Mouse (Mus musculus): ENCODE results near the gene Ube2v1. TPM values are rescaled to one million over a fixed set of nuclear protein-coding genes. Genes with fewer than 3 reads are reported as not detected.

Gene Ube2v1
- total and polyA plus RNA-seq, 3 experiments, result 164 to 343 TPM; not detected in 1

DNA sequence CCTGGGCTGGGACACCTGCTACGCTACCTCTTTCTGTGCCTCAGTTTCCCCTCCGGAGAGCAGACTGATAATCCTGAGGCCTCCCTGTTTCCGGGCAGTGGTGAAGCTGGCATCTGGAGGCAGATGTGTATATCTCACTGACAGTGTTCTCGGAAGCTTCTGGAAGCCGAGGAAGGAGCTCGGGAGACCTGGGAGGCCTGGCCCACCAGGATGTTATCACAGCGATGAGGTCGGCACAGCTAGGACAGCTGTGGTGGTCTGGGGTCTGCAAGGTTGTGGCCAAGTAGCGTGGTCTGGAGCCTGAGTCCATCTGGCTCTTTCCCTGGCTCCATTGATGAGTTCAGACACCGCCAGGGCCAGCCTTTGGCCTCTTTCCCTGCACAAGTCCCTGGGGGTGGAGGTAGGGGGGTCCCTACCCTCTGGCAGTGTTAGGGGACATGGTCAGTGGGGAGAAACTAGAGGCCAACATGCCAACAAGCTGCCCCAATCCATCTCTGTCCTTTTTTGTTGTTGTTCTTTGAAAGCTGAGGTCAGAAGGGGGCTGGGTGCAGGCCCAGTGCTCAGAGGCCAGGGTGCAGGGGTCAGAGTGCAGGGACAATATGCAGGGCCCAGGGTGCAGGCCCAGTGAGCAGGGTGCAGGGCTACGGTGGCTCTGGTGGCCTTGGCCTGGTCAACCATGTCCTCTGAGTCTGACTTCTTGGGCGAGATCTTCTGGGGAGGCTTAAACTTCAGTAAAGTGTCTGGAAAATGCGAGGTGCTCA, 67.2 kb downstream of the Ube2v1 start:
- Histone ChIP-seq H3K4me1 (ENCODE audit: control insufficient read depth in 1 of 2, insufficient read depth in 2 of 2, low read length in 2 of 2) (no peaks in the 10 kb centered on the region), H3K79me2 (ENCODE audit: control insufficient read depth, insufficient read depth, low read length, poor library complexity) (no peaks in the 10 kb centered on the region), H3K36me3 (ENCODE audit: control insufficient read depth in 1 of 2, insufficient read depth in 2 of 2, low read length in 2 of 2) (no peaks in the 10 kb centered on the region), H3K4me3 (ENCODE audit: control insufficient read depth in 1 of 2, insufficient read depth in 1 of 2, low read depth in 2 of 2, low read length in 2 of 2) (no peak overlapping the region), H3K9ac (ENCODE audit: control insufficient read depth, low read depth, low read length, poor library complexity, severe bottlenecking) (no peak overlapping the region), H3K27me3 (ENCODE audit: control insufficient read depth in 1 of 2, insufficient read depth in 2 of 2, low read length in 2 of 2) (peaks cover 6 to 24% of the 10 kb centered on the region in 2 experiments), H3K27ac (ENCODE audit: control insufficient read depth, low read depth, low read length) (no peak overlapping the region), H3K9me3 (replicated peaks; ENCODE audit: insufficient read depth, low read length) (no peaks in the 10 kb centered on the region)
- TF ChIP-seq MYC (IDR thresholded peaks at IDR 0.05; ENCODE audit: low read depth, low read length) (no peak), HCFC1 (IDR thresholded peaks at IDR 0.05; ENCODE audit: low read depth, low read length) (no peak), BHLHE40 (IDR thresholded peaks at IDR 0.05; ENCODE audit: borderline replicate concordance, low read depth, low read length) (no peak), POLR2A (IDR thresholded peaks at IDR 0.05; ENCODE audit: control insufficient read depth in 1 of 2, insufficient read depth in 1 of 2, low read depth in 1 of 2, low read length in 2 of 2, poor library complexity in 1 of 2) (no peak), MEF2A (IDR thresholded peaks at IDR 0.05; ENCODE audit: extremely low read depth, insufficient replicate concordance, low read depth, low read length, poor library complexity, severe bottlenecking) (no peak), SMC3 (IDR thresholded peaks at IDR 0.05; ENCODE audit: low read depth, low read length) (no peak), USF2 (IDR thresholded peaks at IDR 0.05; ENCODE audit: borderline replicate concordance in 1 of 2, insufficient read depth in 1 of 2, low read depth in 1 of 2, low read length in 2 of 2) (no peak), ETS1 (IDR thresholded peaks at IDR 0.05; ENCODE audit: low read depth, low read length) (no peak), CHD1 (IDR thresholded peaks at IDR 0.05; ENCODE audit: low read depth, low read length) (no peak), MAFK (IDR thresholded peaks at IDR 0.05; ENCODE audit: borderline replicate concordance, low read depth, low read length) (no peak), NRF1 (IDR thresholded peaks at IDR 0.05; ENCODE audit: insufficient read depth, low read depth, low read length, poor library complexity, severe bottlenecking) (no peak), USF1 (IDR thresholded peaks at IDR 0.05; ENCODE audit: low read depth, low read length) (no peak), SIN3A (IDR thresholded peaks at IDR 0.05; ENCODE audit: low read length) (no peak), RAD21 (IDR thresholded peaks at IDR 0.05; ENCODE audit: low read depth, low read length) (no peak), TBP (IDR thresholded peaks at IDR 0.05; ENCODE audit: low read depth, low read length) (no peak)
- DNase-seq (ENCODE audit: low read depth, low spot score), result no peak

DNA sequence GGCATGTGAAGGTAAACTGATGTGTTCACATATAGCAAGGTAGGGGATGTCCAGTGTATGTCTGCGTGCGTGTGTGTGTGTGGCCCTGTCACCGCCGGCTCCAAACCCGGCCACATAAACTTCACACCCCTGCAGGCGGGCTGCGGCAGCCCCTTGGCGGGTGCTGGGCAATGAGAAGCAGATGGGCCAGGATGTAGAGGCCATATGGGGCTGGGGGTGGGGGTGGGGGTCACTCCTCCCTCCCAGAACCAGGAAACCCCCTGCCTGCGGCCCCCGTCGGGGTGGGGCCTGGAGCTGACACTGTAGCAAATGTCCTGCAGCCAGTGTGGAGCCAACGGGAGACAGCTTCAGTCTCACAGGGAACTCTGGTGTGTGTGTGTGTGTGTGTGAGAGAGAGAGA, 68.2 kb downstream of the Ube2v1 start:
- no peak for DNase-seq (ENCODE audit: low read depth, low spot score)
- no peaks in the 10 kb centered on the region for H3K9me3 ChIP-seq (replicated peaks; ENCODE audit: insufficient read depth, low read length)
- H3K27ac ChIP-seq (ENCODE audit: control insufficient read depth, low read depth, low read length), result no peak overlapping the region
- TF ChIP-seq ZMIZ1 (IDR thresholded peaks at IDR 0.05; ENCODE audit: low read depth, low read length) (no peak), ZKSCAN1 (IDR thresholded peaks at IDR 0.05; ENCODE audit: low read depth, low read length) (no peak)
- H3K36me3 ChIP-seq (ENCODE audit: control insufficient read depth in 1 of 2, insufficient read depth in 2 of 2, low read length in 2 of 2), result no peaks in the 10 kb centered on the region
- H3K27me3 ChIP-seq (ENCODE audit: control insufficient read depth in 1 of 2, insufficient read depth in 2 of 2, low read length in 2 of 2), result peaks cover 6 to 24% of the 10 kb centered on the region in 2 experiments
- no peaks in the 10 kb centered on the region for H3K4me1 ChIP-seq (ENCODE audit: control insufficient read depth in 1 of 2, insufficient read depth in 2 of 2, low read length in 2 of 2)
- H3K9ac ChIP-seq (ENCODE audit: control insufficient read depth, low read depth, low read length, poor library complexity, severe bottlenecking), result no peak overlapping the region
- no peak overlapping the region for H3K4me3 ChIP-seq (ENCODE audit: control insufficient read depth in 1 of 2, insufficient read depth in 1 of 2, low read depth in 2 of 2, low read length in 2 of 2)
- H3K79me2 ChIP-seq (ENCODE audit: control insufficient read depth, insufficient read depth, low read length, poor library complexity), result no peaks in the 10 kb centered on the region
